Mouse (Mus musculus) hindbrain, embryonic 14.5 days (tissue): ENCODE measurements around the gene CK137956. TPM values are rescaled to one million over a fixed set of nuclear protein-coding genes. Genes with fewer than 3 reads are reported as not detected.

Experiments used
- ATAC-seq: fragments of 200-750 bp; cut with Nextera tagmentation; 2 replicates; pipeline ENCODE4 v1.8.0; 2017; ENCODE audit warnings: moderate number of reproducible peaks, mild to moderate bottlenecking, moderate TSS enrichment, moderate library complexity; ENCODE audit not compliant: low FRiP score
- DNase-seq: peaks from one replicate; pipeline ENCODE4 v3.0.0-alpha.2; 2015; ENCODE audit warnings: low spot score
- H3K27ac ChIP-seq: fragments of 300-500 bp; sonication (generic); 2 replicates; pipeline ENCODE4 v1.5.1; 2014; ENCODE audit warnings: mild to moderate bottlenecking, moderate library complexity
- H3K27me3 ChIP-seq: fragments of 300-500 bp; sonication (generic); 2 replicates; pipeline ENCODE4 v1.6.1; 2014; ENCODE audit warnings: mild to moderate bottlenecking, low read length, mixed read lengths; ENCODE audit not compliant: control insufficient read depth, insufficient read depth
- H3K36me3 ChIP-seq: fragments of 300-500 bp; sonication (generic); replicated peaks from 2 replicates; pipeline ENCODE4 v1.6.1; 2014; ENCODE audit not compliant: control insufficient read depth, insufficient read depth
- H3K4me1 ChIP-seq: fragments of 300-500 bp; sonication (generic); replicated peaks from 2 replicates; pipeline ENCODE4 v1.6.1; 2014; ENCODE audit warnings: antibody characterized with exemption, low read length, mixed read lengths; ENCODE audit not compliant: control insufficient read depth, insufficient read depth
- H3K4me2 ChIP-seq: fragments of 300-500 bp; sonication (generic); replicated peaks from 2 replicates; pipeline ENCODE4 v1.6.1; 2014; ENCODE audit warnings: mild to moderate bottlenecking, moderate library complexity
- H3K4me3 ChIP-seq: fragments of 300-500 bp; sonication (generic); replicated peaks from 2 replicates; pipeline ENCODE4 v1.5.1; 2014; ENCODE audit warnings: mild to moderate bottlenecking, low read length
- H3K9ac ChIP-seq: fragments of 300-500 bp; sonication (generic); 2 replicates; pipeline ENCODE4 v1.6.1; 2014
- H3K9me3 ChIP-seq: fragments of 300-500 bp; sonication (generic); 2 replicates; pipeline ENCODE4 v1.6.1; 2016; ENCODE audit warnings: low read length; ENCODE audit not compliant: control insufficient read depth
- WGBS: fragments of 180-500 bp; shearing (Covaris S2); extraction: QIAGEN DNeasy Blood & Tissue Kit; methylation state at CpG from one replicate; pipeline ENCODE4 v1.1.7; 2014; 5-methylcytosine and 5-hydroxymethylcytosine counted together
- polyA plus RNA-seq: library from polyadenylated mRNA; unstranded; fragments of >200 nt; fragmentation: Nextera tagmentation; extraction: Ambion mirVana; gene quantifications from 2 replicates; pipeline ENCODE4 v1.2.1, GENCODE M21; 2014

CK137956 gene
- polyA plus RNA-seq, 1 experiment from 2014 or later, result 0.75 TPM

GRCm38 (mm10) chr4:127987270-127987669 is 16.5 kb upstream of the CK137956 start:
- peak overlapping the region; percentile 81 for H3K4me3 ChIP-seq
- DNase-seq, result peak; percentile 32
- H3K4me2 ChIP-seq, result peak overlapping the region; percentile 63
- peak overlapping the region; percentile 93 for H3K9ac ChIP-seq
- H3K27ac ChIP-seq, result peak overlapping the region; percentile 88
- peaks cover 8% of the 10 kb centered on the region; the same call in 1 of the 2 replicates for H3K27me3 ChIP-seq
- H3K9me3 ChIP-seq, result no peaks in the 10 kb centered on the region
- H3K4me1 ChIP-seq, result peaks cover 42% of the 10 kb centered on the region
- no peaks in the 10 kb centered on the region for H3K36me3 ChIP-seq
- no peak for ATAC-seq
- 4% methylated on average over 10 of the region's 10 CpGs for WGBS

GRCm38 (mm10) chr4:127986491-127987075 is 15.8 kb upstream of the CK137956 start:
- peak overlapping the region; percentile 93 for H3K9ac ChIP-seq
- peak overlapping the region; percentile 63 for H3K4me2 ChIP-seq
- H3K27me3 ChIP-seq, result peaks cover 8% of the 10 kb centered on the region; the same call in 1 of the 2 replicates
- peaks cover 42% of the 10 kb centered on the region for H3K4me1 ChIP-seq
- DNase-seq (peak; percentile 36), ATAC-seq (peak; percentile 25; the same call in 1 of the 2 replicates)
- WGBS, result 2% methylated on average over 25 of the region's 25 CpGs
- H3K27ac ChIP-seq, result peak overlapping the region; percentile 88
- no peaks in the 10 kb centered on the region for H3K9me3 ChIP-seq
- peak overlapping the region; percentile 81 for H3K4me3 ChIP-seq
- H3K36me3 ChIP-seq, result no peaks in the 10 kb centered on the region

GRCm38 (mm10) chr4:127985874-127986273 is 15.1 kb upstream of the CK137956 start:
- peaks cover 39% of the 10 kb centered on the region for H3K4me1 ChIP-seq
- H3K4me2 ChIP-seq, result peak overlapping the region; percentile 63
- no peaks in the 10 kb centered on the region for H3K36me3 ChIP-seq
- peak; percentile 51 for DNase-seq
- H3K4me3 ChIP-seq, result peak overlapping the region; percentile 81; the same call in 1 of the 2 replicates
- peak overlapping the region; percentile 88 for H3K27ac ChIP-seq
- no peaks in the 10 kb centered on the region for H3K9me3 ChIP-seq
- H3K27me3 ChIP-seq, result peaks cover 8% of the 10 kb centered on the region; the same call in 1 of the 2 replicates
- WGBS, result 15% methylated on average over 10 of the region's 10 CpGs
- peak; percentile 67; the same call in 1 of the 2 replicates for ATAC-seq
- H3K9ac ChIP-seq, result no peak overlapping the region

- no peak for ATAC-seq
- no peak overlapping the region for H3K9ac ChIP-seq
- DNase-seq, result no peak
- 94% methylated on average over 2 of the region's 2 CpGs for WGBS
- no peak overlapping the region for H3K4me3 ChIP-seq
- no peaks in the 10 kb centered on the region for H3K36me3 ChIP-seq
- H3K4me1 ChIP-seq, result peaks cover 25% of the 10 kb centered on the region; the same call in 1 of the 2 replicates
- no peak overlapping the region for H3K27ac ChIP-seq
- no peaks in the 10 kb centered on the region for H3K9me3 ChIP-seq
- no peak overlapping the region for H3K4me2 ChIP-seq
- peaks cover 8% of the 10 kb centered on the region; the same call in 1 of the 2 replicates for H3K27me3 ChIP-seq
Measured at GRCm38 (mm10) chr4:127984426-127984825, 13.7 kb upstream of the CK137956 start.

- 36% methylated on average over 6 of the region's 6 CpGs for WGBS
- no peaks in the 10 kb centered on the region for H3K9me3 ChIP-seq
- DNase-seq (no peak), ATAC-seq (no peak)
- H3K4me2 ChIP-seq, result no peak overlapping the region
- no peak overlapping the region for H3K4me3 ChIP-seq
- no peaks in the 10 kb centered on the region for H3K36me3 ChIP-seq
- no peak overlapping the region for H3K27ac ChIP-seq
- H3K27me3 ChIP-seq, result 0 out of 2 replicates have a peak, but pooled peaks cover 1% of the 10 kb centered on the region
- H3K9ac ChIP-seq, result no peak overlapping the region
- H3K4me1 ChIP-seq, result peaks cover 8% of the 10 kb centered on the region; the same call in 1 of the 2 replicates
Measured at GRCm38 (mm10) chr4:127981125-127981524, 10.4 kb upstream of the CK137956 start.

- 83% methylated on average over 3 of the region's 3 CpGs for WGBS
- peaks cover 24% of the 10 kb centered on the region for H3K27me3 ChIP-seq
- no peak overlapping the region for H3K4me3 ChIP-seq
- no peak overlapping the region for H3K4me2 ChIP-seq
- H3K9me3 ChIP-seq, result no peaks in the 10 kb centered on the region
- H3K36me3 ChIP-seq, result no peaks in the 10 kb centered on the region
- no peak for ATAC-seq
- no peak for DNase-seq
- H3K9ac ChIP-seq, result no peak overlapping the region
- H3K4me1 ChIP-seq, result peaks cover 4% of the 10 kb centered on the region
- H3K27ac ChIP-seq, result no peak overlapping the region
Measured at GRCm38 (mm10) chr4:127972976-127973375, 2.2 kb upstream of the CK137956 start.

GRCm38 (mm10) chr4:127970018-127970421 is 731 bp downstream of the CK137956 start:
- peak; percentile 64 for DNase-seq
- H3K4me1 ChIP-seq, result peaks cover 4% of the 10 kb centered on the region

GRCm38 (mm10) chr4:127969101-127969500 is 1.6 kb downstream of the CK137956 start:
- Histone ChIP-seq H3K9ac (no peak overlapping the region), H3K36me3 (no peaks in the 10 kb centered on the region), H3K27me3 (peaks cover 24% of the 10 kb centered on the region), H3K4me1 (peaks cover 4% of the 10 kb centered on the region), H3K4me3 (no peak overlapping the region), H3K9me3 (no peaks in the 10 kb centered on the region), H3K4me2 (no peak overlapping the region), H3K27ac (no peak overlapping the region)
- 26% methylated on average over 7 of the region's 7 CpGs for WGBS
- DNase-seq, result no peak
- ATAC-seq, result no peak

More at GRCm38 (mm10) chr4:127970018-127970421, 731 bp downstream of the CK137956 start:
- H3K36me3 ChIP-seq, result no peaks in the 10 kb centered on the region
- H3K27ac ChIP-seq, result no peak overlapping the region
- WGBS, result 5% methylated on average over 7 of the region's 7 CpGs
- ATAC-seq, result no peak
- H3K4me3 ChIP-seq, result no peak overlapping the region
- H3K9me3 ChIP-seq, result no peaks in the 10 kb centered on the region
- no peak overlapping the region for H3K4me2 ChIP-seq
- peaks cover 24% of the 10 kb centered on the region for H3K27me3 ChIP-seq
- H3K9ac ChIP-seq, result no peak overlapping the region

- 47% methylated on average over 10 of the region's 10 CpGs for WGBS
- H3K27me3 ChIP-seq, result no peaks in the 10 kb centered on the region
- no peaks in the 10 kb centered on the region for H3K9me3 ChIP-seq
- no peak overlapping the region for H3K4me3 ChIP-seq
- ATAC-seq (no peak), DNase-seq (no peak)
- no peak overlapping the region for H3K27ac ChIP-seq
- no peak overlapping the region for H3K4me2 ChIP-seq
- no peak overlapping the region for H3K9ac ChIP-seq
- no peaks in the 10 kb centered on the region for H3K36me3 ChIP-seq
- H3K4me1 ChIP-seq, result no peaks in the 10 kb centered on the region
Measured at GRCm38 (mm10) chr4:127953006-127953710, 17.6 kb downstream of the CK137956 start.
